Mouse (Mus musculus) left cerebral cortex, adult 11 months (tissue): Measurements from ENCODE around the gene Podxl2.

Source experiments
- DNase-seq: peaks from one replicate; pipeline ENCODE4 v3.0.0; 2022; ENCODE audit warnings: low spot score

Podxl2 gene

DNA sequence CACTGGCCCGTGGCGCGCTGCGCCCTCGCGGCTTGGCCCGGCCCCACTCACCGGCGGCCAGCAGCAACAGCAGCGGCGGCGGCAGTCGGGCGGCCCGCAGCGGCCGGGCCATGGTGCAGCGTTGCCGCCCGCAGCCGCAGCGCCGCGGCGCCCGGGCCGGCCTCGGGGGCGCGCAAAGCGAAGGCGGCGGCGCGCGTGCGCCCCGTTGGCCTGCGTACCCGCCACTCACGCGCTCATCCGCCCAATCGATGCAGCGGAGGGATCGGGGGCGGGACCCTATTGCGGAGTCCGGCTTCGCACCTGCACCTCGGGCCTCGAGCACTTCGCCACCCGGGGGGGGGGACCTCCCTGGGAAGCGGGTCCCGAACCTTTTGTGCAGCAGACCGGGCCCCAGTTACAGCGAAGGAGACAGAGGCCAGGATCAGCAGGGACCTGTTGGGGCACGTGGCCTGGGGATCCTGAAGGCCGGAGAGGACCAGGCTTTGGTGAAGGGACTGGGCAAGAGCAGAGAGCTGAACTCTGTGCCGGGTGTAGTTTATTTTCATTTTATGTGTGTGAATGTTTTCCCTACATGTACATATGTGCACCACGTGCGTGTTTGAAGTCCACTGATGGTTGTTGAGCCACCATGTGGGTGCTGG is at the start of gene Podxl2:
Podxl2 (minus strand) TSS at position 177 of the 641 bp plus-strand sequence.
- DNase-seq, result peak; percentile 67

DNA sequence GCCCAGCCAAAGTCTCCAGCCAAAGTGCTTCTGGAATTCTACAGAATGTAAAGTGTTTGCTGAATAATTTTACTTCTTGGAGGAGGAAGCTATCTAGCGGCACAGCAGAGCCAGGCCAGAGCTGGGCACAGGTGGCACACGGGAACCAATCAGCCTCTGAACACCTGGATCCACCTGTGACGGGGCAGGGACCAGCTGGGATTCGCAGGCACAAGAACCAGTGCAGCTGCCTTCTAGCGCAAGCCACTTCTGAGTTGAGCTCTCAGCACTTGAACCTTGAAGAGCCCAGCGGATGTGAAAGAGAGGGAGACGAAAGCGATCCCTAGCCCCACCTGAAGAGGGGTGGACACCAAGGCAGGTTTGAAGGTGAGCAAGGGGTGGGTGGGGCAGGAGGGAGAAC is 44.0 kb upstream of the Podxl2 start:
- DNase-seq, result no peak

DNA sequence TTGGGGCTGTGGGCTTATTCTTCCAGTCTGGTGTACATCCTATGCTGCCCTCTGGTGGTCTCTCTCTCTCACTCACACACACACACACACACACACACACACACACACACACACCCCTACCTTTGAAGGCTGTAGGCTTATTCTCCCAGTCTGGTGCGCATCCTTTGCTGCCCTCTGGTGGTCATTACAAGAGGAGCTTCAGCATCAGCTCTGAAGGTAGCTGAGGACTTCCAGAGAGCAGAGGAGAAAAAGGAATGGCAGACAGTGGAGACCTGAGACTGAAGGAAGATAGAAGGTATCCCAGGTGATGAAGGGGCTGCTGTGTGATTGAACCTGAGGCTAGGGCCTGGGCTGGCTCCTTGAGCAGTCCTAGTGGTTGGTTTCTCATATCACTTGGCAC is 41.3 kb upstream of the Podxl2 start:
- no peak for DNase-seq

DNA sequence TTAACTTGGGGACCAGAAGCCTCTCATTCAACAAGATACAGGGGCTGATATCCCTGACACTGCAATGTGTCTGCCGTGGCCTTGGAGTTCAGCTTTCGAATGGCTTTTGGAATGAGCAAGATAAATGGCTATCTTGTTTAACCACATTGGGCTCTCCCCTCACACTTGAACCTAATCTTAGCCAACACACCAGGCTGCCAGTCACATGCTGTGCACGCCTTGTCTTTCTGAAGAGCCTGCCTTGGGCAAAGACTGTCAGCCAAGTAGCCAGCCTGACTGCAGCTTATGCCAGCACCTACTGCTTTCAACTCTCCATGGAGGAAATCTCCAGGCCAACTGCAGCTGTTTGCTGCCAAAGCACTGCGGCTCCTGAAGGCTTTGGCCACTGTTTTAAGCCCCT is 40.7 kb upstream of the Podxl2 start:
- DNase-seq, result no peak

DNA sequence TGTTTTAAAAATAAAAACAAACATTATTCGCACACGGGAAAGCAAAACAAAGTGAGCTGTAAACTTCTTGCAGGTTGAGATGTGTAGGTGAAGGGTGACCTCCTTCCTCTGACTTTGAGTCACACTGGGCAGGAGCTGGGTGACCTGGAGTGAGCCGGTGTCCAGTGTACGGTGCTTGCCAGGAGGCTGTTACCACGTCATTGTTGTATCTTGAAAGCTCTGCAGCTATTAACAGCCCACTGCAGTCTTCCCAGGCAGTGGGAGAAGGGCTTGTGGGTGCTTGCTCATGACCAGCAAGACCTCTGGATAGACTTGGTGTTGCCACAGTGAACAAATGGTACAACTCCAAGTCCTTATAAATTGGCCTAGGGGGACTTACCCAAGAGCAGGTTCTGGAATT is 40.0 kb upstream of the Podxl2 start:
- no peak for DNase-seq

DNA sequence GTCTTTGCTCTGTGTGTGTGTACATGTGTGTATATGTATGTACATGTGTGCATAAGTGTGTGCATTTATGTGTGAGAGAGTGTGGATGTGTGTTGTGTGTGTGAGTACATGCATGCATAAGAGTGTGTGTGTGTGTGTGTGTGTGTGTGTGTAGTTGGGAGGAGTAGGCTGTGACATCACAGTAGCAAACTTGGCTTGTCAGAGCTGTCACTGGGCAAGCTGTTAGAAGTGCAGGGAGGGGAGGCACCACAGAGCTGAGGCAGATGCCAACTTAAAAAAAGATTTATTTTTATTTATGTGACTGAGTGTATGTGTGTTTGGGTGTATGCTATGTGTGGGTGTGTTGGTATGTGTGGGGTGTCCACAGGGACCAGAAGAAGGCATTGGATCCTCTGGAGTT is 38.6 kb upstream of the Podxl2 start:
- no peak for DNase-seq

DNA sequence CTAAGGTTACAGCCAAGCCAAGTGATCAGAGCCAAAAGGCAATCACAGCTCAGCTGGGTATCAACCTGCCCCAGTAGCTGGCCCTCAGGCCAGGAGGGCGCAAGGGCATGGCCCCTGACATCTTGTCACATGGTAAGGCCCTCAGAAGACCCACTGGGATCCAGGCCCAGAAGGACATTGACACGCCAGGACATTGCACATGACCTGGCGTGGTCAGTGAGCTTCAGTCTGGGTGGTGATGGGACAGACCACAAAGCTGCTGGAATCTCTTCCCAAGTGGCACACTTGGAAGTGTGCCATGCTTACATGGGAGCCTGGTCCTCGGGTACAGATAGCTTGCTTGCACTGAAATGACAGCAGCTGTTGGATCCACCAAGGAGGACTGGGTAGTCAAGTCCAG is 38.2 kb upstream of the Podxl2 start:
- DNase-seq, result no peak

DNA sequence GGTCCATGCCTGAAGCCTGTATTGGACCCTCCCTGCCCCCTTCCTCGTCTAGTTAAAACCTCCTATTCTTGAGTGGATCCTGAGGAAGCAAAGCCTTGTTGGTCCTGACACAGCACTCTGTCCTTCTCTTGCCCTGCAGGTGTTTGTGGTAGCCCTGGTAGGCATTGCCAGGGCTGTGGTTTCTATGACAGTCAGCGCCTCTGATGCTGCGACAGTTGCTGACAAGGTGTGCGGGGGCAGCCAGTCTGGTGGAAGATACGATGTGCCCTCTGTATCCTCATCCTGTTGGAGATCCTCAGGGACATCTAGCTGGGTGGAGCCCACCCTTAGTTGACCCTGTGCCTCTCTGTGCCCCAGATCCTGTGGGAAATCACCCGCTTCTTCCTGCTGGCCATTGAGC is 34.3 kb upstream of the Podxl2 start:
- DNase-seq, result no peak

DNA sequence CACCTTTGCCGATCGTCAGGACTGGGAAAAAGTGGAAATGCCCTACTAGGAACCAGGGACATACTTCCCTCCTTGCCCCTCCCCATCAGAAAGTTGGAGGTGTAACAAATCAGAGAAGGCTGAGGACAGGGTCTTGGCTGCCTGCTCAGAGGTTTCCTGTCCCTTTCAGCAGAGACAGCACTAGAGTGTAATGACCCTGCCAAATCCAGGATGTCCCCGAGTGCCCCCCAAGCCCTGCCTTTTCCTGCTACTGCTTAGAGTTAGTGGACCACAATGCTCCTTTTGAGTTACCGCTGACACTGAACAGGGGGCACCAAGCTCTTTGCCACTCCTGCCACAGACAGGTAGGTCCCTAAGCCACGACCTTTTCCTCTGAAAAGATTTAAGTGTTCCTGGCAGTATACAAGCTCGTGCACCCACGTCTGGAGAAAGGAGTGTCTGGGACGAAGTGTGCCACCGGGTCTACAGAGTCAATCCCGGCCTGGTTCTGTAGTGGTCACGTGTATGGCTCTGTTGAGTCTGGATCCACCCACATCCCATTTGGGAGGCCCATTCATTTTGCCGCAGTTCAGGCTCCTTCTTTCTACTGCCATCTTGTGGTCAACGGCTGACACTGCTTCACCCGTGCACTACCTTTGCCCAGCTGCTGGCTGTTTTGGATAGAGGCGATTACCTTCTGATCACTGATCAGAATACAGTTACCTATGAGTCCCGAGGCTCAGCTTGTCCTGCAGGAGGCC is 31.7 kb upstream of the Podxl2 start:
- DNase-seq, result peak; percentile 64

DNA sequence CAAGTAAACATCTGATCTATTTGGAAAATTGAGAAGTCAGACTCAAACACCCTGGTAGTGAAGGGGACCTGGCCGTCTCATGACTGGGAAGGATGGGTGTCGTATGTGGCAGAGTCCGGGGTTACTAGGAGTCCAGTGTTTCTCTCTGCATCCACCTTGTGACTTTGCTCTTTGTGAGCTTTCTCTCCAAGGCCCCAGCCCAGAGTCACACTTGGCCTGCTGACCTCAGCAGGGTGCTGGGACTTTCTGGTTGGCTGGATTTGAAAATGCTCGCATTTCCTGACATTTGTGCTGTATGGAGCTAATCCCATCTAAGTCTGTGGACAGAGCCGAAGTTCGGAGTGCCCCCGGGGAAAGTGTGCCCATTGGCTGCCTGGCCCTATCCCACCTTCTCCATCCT is 30.2 kb upstream of the Podxl2 start:
- no peak for DNase-seq

DNA sequence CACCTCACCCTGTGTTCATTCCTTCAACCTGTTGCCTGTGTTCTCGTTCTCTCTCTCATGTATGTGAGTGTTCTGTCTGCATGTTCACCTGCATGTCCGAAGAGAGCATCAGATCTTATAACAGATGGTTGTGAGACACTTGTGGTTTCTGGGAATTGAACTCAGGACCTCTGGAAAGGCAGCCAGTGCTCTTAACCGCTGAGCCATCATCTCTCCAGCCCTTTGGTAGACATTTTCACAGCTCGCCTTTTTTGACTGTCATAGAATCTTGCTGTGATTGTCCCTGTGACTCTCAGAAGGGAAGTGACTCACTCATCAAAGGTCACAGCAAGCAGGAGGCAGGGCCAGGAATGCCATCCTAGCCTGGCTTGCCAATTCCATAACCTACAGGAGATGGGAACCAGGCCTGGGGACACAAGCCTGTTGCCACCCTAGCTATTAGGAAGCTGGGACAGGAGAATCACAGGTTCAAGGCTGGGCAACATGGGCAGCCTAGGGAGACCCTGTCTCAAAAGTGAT is 29.7 kb upstream of the Podxl2 start:
- no peak for DNase-seq

DNA sequence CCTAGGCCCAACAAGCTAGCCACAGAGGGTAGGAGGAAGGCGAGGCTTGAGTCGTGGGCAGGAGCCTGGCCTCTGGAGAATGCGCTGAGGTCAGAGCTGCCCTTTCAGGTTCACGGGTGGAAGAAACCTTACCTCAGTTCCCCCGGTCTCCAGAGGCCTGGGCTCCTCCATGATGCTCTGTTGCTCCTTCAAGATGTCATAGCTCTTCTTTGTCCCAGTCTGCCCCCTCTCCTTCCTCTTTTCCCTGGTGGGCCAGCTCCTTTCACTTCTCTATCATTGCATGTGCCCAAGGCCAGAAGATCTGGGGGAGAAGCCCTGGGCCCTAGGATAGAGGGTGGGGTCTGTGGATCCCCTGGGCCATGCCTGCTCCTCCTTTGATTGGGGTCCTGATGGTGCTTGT is 28.9 kb upstream of the Podxl2 start:
- no peak for DNase-seq

DNA sequence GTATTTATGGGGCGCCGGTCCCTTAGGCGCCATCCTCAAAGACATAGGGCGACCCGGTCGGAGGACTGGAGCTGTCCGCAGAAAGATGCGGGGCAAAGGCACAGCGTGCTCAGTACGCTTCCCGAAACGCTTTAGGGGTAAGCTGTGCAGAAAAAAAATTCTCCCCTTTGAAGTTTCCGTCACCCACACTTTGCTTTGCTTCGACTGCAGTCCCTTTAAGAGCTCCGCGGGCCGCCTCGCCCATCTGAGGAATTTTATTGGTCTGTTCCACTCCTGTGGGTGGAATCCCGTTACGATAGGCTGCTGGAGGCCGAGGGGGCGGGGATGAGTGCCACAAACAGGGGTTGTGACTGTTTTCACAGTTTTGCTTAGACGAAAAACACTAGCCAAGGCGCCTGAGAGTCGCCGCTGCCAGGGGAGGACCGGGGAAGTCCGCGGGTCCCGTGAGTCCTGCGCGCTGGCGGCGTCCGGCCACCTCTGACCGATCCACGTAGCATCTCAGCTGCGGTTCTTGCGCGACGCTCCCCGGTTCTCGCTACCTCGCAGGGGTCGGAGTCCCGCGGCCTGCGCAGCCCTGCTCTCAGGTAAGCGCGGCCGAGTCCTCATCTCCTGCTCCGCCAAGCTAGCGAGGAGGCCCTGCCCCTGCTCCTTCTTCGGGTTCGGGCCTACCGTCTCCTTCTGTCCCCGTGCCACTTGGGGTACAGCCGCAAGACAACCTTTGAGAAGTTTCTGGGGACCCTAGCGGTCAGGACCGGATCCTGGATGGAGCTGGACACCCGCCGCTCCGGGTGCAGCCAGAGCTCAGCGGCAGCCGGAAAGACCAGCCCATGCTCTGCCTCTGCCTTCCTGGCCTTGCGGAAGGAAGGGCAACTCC is 27.3 kb upstream of the Podxl2 start, which contains the start of gene Tpra1:
Tpra1 (plus strand) TSS at position 305 of the 874 bp plus-strand sequence.
- DNase-seq, result peak; percentile 91

DNA sequence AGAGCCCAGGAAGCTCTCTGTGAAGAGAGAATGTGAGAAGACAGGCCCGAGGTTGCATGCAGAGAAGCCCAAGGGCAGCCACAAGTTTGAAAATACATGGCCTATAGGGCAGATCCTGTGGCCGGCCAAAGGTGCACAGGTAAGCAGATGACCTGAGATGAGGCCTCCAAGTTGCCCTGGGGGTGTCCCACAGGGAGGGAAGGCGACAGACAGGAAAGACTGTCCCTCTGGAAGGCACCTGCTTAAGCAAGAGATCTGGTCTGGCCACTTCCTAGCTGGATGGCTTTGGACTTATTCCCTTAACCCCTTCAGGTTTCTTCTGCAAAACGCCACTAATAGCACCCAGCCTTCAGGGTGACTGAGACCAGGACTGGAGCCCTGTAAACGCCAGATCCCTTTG is 26.6 kb upstream of the Podxl2 start:
- no peak for DNase-seq

DNA sequence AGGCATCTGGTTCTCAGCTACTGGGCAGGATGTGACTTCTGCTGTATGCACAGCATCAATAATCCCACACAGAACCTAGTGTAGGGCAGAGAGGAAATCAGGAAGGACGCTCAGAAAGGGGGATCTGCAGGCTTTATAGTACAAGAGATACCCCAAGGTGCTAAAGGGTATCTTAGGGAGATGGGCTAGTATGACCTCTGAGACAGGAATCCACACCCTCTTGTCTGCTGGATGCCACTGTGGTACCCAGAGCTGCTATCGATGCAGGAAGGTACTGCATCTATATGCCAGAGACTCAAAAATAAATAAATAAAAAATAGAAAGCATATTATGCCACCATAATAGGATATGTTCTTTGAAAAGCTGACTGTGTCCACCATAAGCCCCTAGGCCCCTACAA is 24.8 kb upstream of the Podxl2 start:
- no peak for DNase-seq

DNA sequence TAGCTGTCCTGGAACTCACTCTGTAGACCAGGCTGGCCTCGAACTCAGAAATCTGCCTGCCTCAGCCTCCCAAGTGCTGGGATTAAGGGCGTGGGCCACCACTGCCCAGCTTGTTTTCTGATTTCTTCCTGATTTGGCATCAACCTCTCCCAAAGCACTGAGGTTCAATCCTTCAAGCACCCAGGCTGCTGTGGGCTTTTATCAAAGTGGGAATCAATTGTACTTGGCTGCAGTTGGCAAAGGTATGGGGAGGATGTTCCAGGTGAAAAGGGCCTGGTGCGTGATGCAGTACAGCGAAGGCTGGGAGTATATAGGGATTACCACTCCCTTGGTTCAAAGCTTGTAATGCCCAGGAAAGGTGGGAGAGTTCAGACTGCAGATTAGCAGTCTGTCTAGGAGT is 24.2 kb upstream of the Podxl2 start:
- no peak for DNase-seq

DNA sequence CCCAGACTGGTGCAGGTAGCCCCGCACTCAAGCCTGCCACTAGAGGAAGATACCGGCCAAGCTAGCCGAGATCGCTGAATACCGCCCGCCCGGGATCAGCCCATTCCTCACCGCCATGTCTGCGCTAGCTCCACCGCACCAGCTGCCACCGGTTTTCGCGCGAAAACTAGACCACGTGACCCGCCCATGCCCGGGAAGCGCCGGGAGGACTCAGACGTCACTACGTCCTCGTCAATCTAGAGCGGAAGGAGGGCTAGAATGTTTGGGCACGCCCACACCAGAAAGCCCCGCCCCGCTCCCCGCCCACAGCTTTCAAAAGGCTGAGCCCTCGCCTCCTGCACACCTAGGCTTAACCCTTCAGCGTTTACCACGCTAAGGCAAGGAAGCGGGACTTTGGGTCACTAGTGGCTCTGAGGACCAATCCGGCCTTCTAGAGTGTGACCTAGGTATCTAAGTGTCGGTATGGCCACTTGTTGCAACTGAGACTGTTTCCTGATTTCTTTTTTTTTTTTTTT is 23.7 kb upstream of the Podxl2 start, which contains the start of gene Mcm2:
Mcm2 (minus strand) TSS at position 247 of the 515 bp plus-strand sequence.
- peak; percentile 78 for DNase-seq

DNA sequence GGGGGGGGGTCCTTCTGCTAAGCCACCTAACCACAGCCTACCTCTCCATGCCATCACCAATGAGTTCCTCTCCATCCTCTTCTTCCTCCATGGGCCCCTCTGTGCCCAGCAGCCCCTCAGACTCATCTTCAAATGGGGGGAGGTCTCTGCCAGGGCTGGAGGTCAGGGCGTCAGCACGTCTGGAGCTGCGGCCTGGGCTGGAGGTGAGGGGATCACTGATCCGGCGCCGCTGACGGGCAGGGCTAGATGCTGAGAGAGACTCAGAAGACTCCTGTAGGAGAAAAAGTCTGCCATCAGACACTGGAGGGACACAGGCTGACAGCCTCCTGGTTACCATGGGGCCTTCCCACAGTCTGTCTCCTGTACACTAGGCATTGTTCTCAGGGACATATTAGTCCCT is 22.4 kb upstream of the Podxl2 start:
- DNase-seq, result no peak

DNA sequence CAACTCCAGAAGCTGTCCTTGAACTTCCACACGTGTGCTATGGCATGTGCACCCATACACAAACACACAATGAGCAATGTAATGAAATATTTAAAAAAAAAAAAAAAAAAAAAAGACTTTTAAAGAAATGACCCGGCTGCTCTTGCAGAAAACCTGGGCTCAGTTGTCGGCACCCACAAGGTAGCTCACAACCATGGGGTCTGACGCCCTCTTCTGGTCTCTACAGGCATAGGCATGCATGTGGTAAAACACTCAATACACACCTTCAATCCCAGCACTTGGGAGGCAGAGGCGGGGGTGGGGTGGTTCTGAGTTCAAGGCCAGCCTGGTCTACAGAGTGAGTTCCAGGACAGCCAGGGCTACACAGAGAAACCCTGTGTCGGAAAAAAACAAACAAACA is 21.1 kb upstream of the Podxl2 start:
- no peak for DNase-seq

DNA sequence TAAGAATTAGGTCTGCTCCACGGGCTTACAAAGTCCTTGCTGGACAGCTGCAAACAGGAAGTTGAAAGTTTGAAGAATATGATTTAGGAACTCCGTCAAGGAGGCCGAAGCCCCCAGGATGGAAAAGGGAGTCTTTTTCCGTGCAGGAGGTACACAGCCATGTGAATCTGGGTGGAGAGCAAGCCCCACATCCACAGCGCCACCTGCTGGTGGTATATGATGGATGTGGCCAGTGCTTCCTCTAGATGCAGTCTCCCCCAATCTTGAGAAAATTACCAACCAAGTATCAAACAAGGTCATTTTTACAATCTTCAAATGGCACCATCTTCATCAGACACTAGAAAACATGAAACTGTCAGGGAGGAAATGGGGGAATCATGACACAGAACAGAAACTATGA is 18.7 kb upstream of the Podxl2 start:
- no peak for DNase-seq

DNA sequence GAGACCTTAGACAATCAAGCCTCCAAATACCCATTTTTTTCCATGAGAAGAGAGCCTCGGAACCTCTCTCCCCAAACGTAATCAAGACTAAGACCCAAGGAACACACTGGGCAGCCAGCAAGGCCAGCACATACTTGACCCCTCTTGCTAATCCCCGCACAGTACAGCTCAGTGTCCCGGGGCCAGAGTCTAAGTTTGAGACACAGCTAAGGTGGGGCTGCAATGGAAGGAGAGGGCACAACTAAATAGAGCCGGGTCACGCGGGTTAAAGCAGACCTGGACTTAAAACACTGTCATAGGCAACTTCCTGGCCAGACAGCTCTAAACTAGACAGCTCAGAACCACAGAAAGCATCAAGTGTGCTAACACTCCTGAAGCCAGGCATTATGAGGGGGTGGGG is 16.0 kb upstream of the Podxl2 start:
- DNase-seq, result no peak

DNA sequence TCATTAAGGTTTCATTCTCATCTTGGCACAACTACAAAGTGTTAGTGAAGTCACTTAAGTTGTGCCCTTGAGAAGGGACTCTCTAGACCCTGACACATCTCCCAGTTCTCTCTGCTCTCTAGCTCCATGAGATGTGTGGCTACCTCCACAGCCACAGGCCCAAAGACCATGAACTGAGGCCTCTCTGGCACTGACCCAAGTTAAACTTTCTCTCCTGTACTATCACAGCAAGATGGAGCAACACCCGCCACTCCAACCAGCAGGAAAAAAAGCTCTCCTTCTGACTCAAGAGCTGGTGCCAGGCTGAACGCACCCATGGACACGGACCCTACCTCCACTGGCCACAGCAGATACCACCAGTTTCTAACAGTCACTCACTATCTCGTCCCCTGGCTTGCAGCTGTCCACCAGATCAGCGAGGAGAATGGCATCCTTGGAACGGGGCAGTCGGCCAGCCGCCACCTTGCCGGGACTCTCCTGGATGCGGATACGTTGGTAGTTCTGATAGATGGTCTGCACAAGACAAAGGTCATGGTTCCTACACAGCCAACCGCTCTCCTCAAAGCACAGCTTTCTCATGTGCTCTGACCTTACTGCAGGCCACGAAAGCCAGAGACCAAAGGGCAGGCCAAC is 14.7 kb upstream of the Podxl2 start:
- DNase-seq, result no peak
